Mouse (Mus musculus): ENCODE results near the gene Grid1. TPM values are rescaled to one million over a fixed set of nuclear protein-coding genes. Genes with fewer than 3 reads are reported as not detected.

The Grid1 gene
- polyA plus RNA-seq, 1 experiment from 2014 or later: 0.29 TPM

DNA sequence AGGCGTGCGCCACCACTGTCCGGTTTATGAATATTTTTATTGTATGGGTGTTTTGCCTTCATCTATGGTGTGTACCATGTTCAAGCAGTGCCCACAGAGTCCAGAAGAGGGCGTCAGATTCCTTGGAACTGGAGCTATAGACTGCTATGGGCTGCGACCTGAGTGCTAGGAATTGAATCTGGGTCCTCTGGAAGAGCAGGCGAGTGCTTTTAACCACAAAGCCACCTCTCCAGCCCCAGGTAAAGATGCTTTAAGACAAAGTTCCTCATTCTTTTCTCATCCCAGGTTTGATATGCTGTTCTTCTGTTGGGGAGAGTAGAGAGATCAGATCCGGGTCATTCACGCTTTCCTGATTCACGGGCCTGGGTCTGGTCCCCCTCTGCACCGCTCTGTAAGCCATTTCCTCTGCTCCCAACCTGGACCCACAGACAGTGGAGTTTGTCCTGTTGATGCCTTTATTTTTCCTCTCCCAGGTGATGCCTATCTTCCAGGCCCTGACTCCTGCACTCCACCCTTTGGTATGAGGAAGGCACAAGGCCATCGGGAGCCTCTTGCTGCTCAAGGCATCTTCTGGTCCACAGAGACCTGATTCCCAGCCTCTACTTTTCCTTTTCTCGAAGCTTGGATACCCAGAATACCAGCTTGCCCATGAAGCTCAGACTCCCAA lies 43.1 kb upstream of the Grid1 start:
- Histone ChIP-seq H3K4me3 (ENCODE audit: low read depth, low read length) (no peak overlapping the region), H3K27ac (ENCODE audit: low read length) (no peak overlapping the region), H3K4me2 (replicated peaks; ENCODE audit: low read depth, low read length) (no peak overlapping the region), H3K36me3 (ENCODE audit: insufficient read depth, low read length) (no peaks in the 10 kb centered on the region), H3K4me1 (ENCODE audit: insufficient read depth, low read depth, low read length) (no peaks in the 10 kb centered on the region), H3K9ac (replicated peaks; ENCODE audit: low read depth) (no peak overlapping the region), H3K9me3 (ENCODE audit: low read length) (no peaks in the 10 kb centered on the region), H3K27me3 (replicated peaks; ENCODE audit: insufficient read depth, low read length) (no peaks in the 10 kb centered on the region)
- no peak for DNase-seq (ENCODE audit: low spot score)
- no peak for ATAC-seq
- WGBS: 85% methylated on average over 12 of the region's 12 CpGs
- TF ChIP-seq CTCF (IDR thresholded peaks at IDR 0.05) (no peak), EP300 (IDR thresholded peaks at IDR 0.05) (no peak)

DNA sequence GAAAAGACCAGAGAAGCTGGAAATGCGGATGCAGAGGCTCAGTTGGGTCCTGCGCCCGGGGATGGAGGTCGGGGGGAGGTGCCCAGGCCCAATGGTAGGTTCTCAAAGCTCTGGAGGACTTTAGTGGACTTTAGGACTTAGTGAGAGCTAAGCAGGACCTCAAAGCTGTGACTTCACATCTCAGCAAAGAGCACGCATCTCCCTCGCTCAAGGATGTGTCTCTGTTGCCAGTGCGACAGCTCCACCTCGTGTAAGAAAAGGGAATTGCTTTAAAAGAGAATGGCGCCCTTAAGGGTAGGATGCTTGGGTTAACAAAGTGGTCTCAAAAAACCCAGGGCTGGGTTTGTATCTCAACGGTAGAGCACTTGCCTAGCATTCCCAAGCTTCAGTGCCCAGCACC lies 42.1 kb upstream of the Grid1 start:
- H3K4me2 ChIP-seq (replicated peaks; ENCODE audit: low read depth, low read length): no peak overlapping the region
- H3K27ac ChIP-seq (ENCODE audit: low read length): no peak overlapping the region
- 19% methylated on average over 10 of the region's 10 CpGs for WGBS
- H3K4me3 ChIP-seq (ENCODE audit: low read depth, low read length): no peak overlapping the region
- H3K9me3 ChIP-seq (ENCODE audit: low read length): no peaks in the 10 kb centered on the region
- no peaks in the 10 kb centered on the region for H3K4me1 ChIP-seq (ENCODE audit: insufficient read depth, low read depth, low read length)
- ATAC-seq (0 out of 2 replicates have a peak, but pooled peaks have one; percentile 26), DNase-seq (ENCODE audit: low spot score) (peak; percentile 66)
- H3K27me3 ChIP-seq (replicated peaks; ENCODE audit: insufficient read depth, low read length): no peaks in the 10 kb centered on the region
- TF ChIP-seq EP300 (IDR thresholded peaks at IDR 0.05) (no peak), CTCF (IDR thresholded peaks at IDR 0.05) (peak; percentile 91)
- H3K36me3 ChIP-seq (ENCODE audit: insufficient read depth, low read length): no peaks in the 10 kb centered on the region
- H3K9ac ChIP-seq (replicated peaks; ENCODE audit: low read depth): no peak overlapping the region

DNA sequence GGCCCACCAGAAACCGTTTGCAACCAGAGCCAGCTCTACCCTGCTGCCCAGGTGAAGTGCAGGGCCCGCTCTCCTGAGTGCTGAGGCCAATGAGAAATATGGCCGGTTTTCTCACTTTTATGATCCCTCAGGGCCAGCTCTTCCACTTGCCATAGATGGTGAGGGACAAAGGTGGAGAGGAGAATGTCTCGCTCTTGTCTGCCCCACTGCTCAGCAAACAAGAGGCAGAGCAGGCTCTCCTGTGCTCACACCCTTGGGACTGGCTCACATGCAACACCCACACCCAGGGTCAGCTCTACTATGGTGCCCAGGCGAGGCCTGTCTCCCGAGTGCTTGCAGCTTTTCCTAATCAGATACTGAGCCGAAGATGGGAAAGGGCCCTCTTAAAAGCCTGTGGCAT lies 41.1 kb upstream of the Grid1 start:
- TF ChIP-seq EP300 (IDR thresholded peaks at IDR 0.05) (no peak), CTCF (IDR thresholded peaks at IDR 0.05) (no peak)
- no peak for DNase-seq (ENCODE audit: low spot score)
- H3K9me3 ChIP-seq (ENCODE audit: low read length): no peaks in the 10 kb centered on the region
- no peaks in the 10 kb centered on the region for H3K4me1 ChIP-seq (ENCODE audit: insufficient read depth, low read depth, low read length)
- ATAC-seq: no peak
- no peaks in the 10 kb centered on the region for H3K36me3 ChIP-seq (ENCODE audit: insufficient read depth, low read length)
- H3K27ac ChIP-seq (ENCODE audit: low read length): no peak overlapping the region
- no peak overlapping the region for H3K4me2 ChIP-seq (replicated peaks; ENCODE audit: low read depth, low read length)
- no peak overlapping the region for H3K4me3 ChIP-seq (ENCODE audit: low read depth, low read length)
- 80% methylated on average over 7 of the region's 7 CpGs for WGBS
- H3K9ac ChIP-seq (replicated peaks; ENCODE audit: low read depth): no peak overlapping the region
- no peaks in the 10 kb centered on the region for H3K27me3 ChIP-seq (replicated peaks; ENCODE audit: insufficient read depth, low read length)

DNA sequence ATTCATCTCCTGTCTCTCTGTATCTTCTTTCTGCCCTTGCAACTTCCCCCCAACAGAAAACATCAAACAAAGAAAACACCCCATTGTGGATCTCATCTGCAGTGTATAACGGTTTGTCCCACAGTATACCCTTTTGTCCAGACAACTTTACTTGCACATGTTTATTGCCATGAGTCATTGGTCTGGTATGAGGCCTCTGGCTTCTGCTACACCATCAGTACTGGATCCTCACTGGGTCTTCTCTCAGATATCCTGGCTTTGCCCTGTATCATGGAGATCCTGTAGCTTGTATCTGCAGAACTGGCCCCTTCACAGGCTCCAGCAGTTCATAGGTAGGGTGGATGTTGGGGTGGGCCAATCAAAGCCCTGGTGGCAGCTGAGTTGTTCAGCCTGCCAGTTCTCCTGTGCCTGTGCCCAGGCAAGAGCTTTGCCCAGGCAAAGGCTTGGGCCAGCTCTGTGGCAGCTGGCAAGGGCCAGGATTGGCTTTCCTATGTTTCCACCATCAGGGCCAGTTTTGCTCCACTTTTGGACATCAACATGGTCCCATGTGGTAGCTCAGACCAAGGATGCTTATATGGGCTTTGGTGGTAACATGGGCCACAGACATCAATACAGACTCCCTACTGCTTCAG lies 26.4 kb upstream of the Grid1 start:
- no peak overlapping the region for H3K9ac ChIP-seq (replicated peaks; ENCODE audit: low read depth)
- TF ChIP-seq CTCF (IDR thresholded peaks at IDR 0.05): no peak
- TF ChIP-seq EP300 (IDR thresholded peaks at IDR 0.05): no peak
- no peaks in the 10 kb centered on the region for H3K36me3 ChIP-seq (ENCODE audit: insufficient read depth, low read length)
- ATAC-seq: no peak
- H3K9me3 ChIP-seq (ENCODE audit: low read length): no peaks in the 10 kb centered on the region
- H3K27me3 ChIP-seq (replicated peaks; ENCODE audit: insufficient read depth, low read length): no peaks in the 10 kb centered on the region
- no peak overlapping the region for H3K27ac ChIP-seq (ENCODE audit: low read length)
- H3K4me2 ChIP-seq (replicated peaks; ENCODE audit: low read depth, low read length): no peak overlapping the region
- no peaks in the 10 kb centered on the region for H3K4me1 ChIP-seq (ENCODE audit: insufficient read depth, low read depth, low read length)
- DNase-seq (ENCODE audit: low spot score): no peak
- no peak overlapping the region for H3K4me3 ChIP-seq (ENCODE audit: low read depth, low read length)
- 60% methylated on average over 1 of the region's 1 CpGs for WGBS

DNA sequence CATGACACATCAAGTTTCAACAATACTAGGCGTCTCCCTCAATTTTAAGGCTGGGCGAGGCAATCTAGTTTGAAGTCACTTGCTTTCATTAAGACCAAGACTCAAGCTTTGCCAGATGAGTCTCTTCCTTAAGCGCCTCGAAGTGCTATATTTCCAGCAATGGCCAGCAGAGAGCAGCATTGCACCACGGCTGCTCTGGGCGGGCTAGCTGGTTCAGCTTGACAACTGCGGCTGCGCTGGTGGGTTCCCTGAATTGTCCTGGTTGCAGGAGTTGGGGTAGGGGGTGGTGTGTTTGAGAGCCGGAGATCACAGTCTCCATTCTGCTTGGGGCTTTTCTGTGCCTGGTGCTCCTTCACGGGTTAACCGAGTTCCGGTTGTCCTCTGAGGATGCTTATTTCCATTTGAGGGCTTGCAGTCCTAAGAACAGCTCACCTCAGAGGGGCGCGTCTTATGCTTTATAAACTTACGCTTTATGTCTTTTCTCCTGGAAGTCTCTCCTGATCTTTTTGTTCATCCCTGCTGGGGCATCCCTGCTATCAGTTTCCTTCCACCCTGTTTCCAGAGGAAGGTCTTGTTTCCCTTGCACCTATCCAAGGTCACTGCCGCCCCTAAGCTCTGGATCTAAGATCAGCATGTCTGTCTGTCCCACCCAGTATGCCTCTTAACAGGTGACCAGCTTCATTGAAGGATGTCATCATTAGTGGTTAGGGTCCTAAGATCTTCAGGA lies 9.0 kb upstream of the Grid1 start:
- no peak overlapping the region for H3K9ac ChIP-seq (replicated peaks; ENCODE audit: low read depth)
- whole genome bisulfite sequencing: 22% methylated on average over 16 of the region's 16 CpGs
- H3K4me1 ChIP-seq (ENCODE audit: insufficient read depth, low read depth, low read length): no peaks in the 10 kb centered on the region
- H3K4me3 ChIP-seq (ENCODE audit: low read depth, low read length): no peak overlapping the region
- no peaks in the 10 kb centered on the region; the same call in 1 of the 2 replicates for H3K27me3 ChIP-seq (replicated peaks; ENCODE audit: insufficient read depth, low read length)
- no peak for ATAC-seq
- TF ChIP-seq EP300 (IDR thresholded peaks at IDR 0.05): no peak
- TF ChIP-seq CTCF (IDR thresholded peaks at IDR 0.05): peak; percentile 93
- no peaks in the 10 kb centered on the region for H3K9me3 ChIP-seq (ENCODE audit: low read length)
- no peak overlapping the region for H3K4me2 ChIP-seq (replicated peaks; ENCODE audit: low read depth, low read length)
- peak; percentile 67 for DNase-seq (ENCODE audit: low spot score)
- H3K27ac ChIP-seq (ENCODE audit: low read length): no peak overlapping the region
- no peaks in the 10 kb centered on the region for H3K36me3 ChIP-seq (ENCODE audit: insufficient read depth, low read length)

DNA sequence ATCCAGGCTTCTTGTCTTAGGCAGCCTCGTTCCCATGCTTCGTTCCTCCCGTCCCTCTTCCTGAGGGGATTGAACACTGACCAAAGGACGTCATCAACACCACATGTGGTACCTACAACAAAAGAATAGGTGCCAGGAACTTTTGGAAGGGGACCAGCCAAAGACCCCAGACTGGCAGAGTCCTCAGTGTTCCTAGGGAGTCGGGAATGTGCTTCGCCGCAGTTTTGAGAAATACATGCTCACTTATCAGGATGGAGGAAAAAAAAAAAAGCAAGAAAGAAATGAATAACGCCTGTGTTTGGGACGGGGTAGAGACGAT lies 8.5 kb upstream of the Grid1 start:
- TF ChIP-seq CTCF (IDR thresholded peaks at IDR 0.05) (no peak), EP300 (IDR thresholded peaks at IDR 0.05) (no peak)
- DNase-seq (ENCODE audit: low spot score): no peak
- Histone ChIP-seq H3K9ac (replicated peaks; ENCODE audit: low read depth) (no peak overlapping the region), H3K4me1 (ENCODE audit: insufficient read depth, low read depth, low read length) (no peaks in the 10 kb centered on the region), H3K27ac (ENCODE audit: low read length) (no peak overlapping the region), H3K9me3 (ENCODE audit: low read length) (no peaks in the 10 kb centered on the region), H3K27me3 (replicated peaks; ENCODE audit: insufficient read depth, low read length) (peaks cover 4% of the 10 kb centered on the region), H3K36me3 (ENCODE audit: insufficient read depth, low read length) (no peaks in the 10 kb centered on the region), H3K4me3 (ENCODE audit: low read depth, low read length) (no peak overlapping the region), H3K4me2 (replicated peaks; ENCODE audit: low read depth, low read length) (no peak overlapping the region)
- WGBS: 70% methylated on average over 10 of the region's 10 CpGs
- ATAC-seq: no peak

All from lung, postnatal 0 days (tissue).